Mouse (Mus musculus) lung, adult 2 months (tissue): ENCODE results near the gene Scgb2b27. TPM values are rescaled to one million over a fixed set of nuclear protein-coding genes. Genes with fewer than 3 reads are reported as not detected.
"Not testable (repeated sequence)": the region's sequence is repeated elsewhere in the genome, so short reads cannot be mapped to it uniquely, and the experiment has no call there.

ENCODE experiments used
- DNase-seq: peaks from one replicate; pipeline ENCODE4 v3.0.0; 2022
- H3K4me1 ChIP-seq: fragments of 200-500 bp; 2 replicates; pipeline ENCODE4 v1.6.1; 2011; ENCODE audit warnings: low read length; ENCODE audit not compliant: control insufficient read depth, insufficient read depth
- H3K4me3 ChIP-seq: fragments of 200-500 bp; replicated peaks from 2 replicates; pipeline ENCODE3; 2011; ENCODE audit warnings: low read depth, mild to moderate bottlenecking, control low read depth, low read length; ENCODE audit errors: extremely low read depth
- CTCF ChIP-seq: fragments of 200-500 bp; IDR thresholded peaks from 2 replicates; pipeline ENCODE4 v1.5.1; 2011; ENCODE audit warnings: mild to moderate bottlenecking, low read length, control low read depth; ENCODE audit not compliant: insufficient read depth
- POLR2A ChIP-seq: fragments of 200-500 bp; IDR thresholded peaks from 2 replicates; pipeline ENCODE4 v1.6.1; 2011; ENCODE audit warnings: low read depth, mild to moderate bottlenecking, control low read depth, low read length, borderline replicate concordance; ENCODE audit errors: extremely low read depth
- WGBS: fragments of 180-500 bp; shearing (Covaris S2); methylation state at CpG from one replicate; pipeline ENCODE4 v1.1.7; 2018; 5-methylcytosine and 5-hydroxymethylcytosine counted together
- polyA plus RNA-seq: library from polyadenylated mRNA; depleted of rRNA; stranded (reverse); fragments of >200 nt; gene quantifications from 2 replicates; pipeline ENCODE4 v1.2.3, GENCODE M21; 2012; rRNA removed

Scgb2b27 gene
- not detected in 2 replicates for polyA plus RNA-seq

DNA sequence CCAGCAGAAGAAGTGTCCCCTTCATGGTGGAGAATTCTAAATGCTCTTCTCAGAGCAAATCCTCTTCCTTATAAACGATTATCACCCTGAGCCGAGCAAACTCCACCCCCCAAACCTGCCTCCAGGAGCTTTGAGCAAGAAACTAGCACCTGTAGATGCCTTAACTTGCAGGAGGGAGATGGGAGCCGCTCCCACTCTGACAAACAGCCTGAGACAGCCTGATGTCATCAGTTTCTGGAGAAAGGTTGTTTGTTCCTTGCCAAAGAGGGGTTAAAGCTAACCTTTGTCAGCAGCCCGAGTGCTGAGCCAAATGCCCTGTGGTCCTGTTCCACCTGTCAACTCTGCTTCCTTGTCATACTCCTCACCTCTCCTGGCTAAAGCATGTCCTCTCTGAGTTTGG lies at the start of gene Scgb2b27:
Gene Scgb2b27 (minus strand): TSS at position 101 of the 400 bp plus-strand sequence.
- no peak within 1 kb of the TSS for H3K4me3 ChIP-seq
- DNase-seq, result no peak
- TF ChIP-seq POLR2A, result no peak
- TF ChIP-seq CTCF, result no peak
- WGBS, result 63% methylated on average over 4 of the region's 4 CpGs
- no peaks in the 10 kb centered on the region for H3K4me1 ChIP-seq

DNA sequence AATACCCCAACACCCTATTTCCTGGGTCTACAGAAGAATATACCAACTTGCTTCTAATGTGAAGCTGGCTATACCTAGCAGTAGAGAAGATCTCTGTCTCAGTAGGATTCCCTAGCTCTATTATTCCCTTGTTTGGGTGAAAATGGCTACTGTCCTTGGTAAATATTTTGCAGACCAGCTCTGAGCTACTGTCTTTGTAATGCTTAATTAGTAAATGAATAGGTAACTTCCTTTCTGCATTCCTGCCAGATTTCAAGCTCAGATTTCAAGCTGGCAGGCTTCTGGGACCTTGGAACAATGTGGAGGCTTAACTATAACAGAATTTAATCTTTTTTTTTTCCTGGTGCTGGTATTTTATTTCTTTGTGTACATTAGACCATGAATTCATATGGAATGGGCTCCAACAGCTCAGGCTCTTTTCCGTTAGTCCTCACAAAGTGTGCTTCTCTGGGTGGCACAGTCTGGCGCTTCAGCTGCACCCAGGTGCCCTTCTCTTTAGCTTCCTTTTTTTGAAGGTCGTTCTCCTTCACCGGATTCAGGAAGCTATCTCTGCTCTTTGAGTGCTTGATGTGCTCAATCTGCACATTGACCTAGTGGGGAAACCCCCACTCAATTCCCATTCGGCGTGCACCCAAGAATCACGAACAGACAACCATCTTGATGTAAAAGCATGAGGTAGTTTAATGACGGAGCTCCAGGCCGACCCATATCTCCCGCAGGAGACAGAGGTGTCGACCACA lies 22.5 kb upstream of the Scgb2b27 start:
- 84% methylated on average over 11 of the region's 11 CpGs for WGBS
- not testable (repeated sequence) for H3K4me1 ChIP-seq, H3K4me3 ChIP-seq, DNase-seq

DNA sequence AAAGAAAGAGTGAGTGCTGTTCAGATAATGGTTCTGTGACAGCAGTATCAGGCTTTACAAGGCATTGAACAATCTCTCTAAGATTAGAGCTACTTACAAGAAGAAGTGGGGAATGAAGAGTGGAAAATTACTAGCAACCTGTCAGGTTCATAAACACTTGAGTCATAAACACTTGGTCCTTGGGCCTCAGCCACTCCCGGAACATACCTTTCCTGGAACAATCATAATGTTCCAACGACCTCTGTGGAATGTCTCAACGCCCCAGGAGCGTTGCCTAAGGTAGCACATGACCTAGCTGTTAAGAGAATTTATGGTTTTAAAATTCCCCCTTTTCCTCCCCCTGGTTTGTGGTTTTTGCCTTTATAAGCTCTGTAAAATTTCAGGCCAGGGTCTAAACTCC lies 20.8 kb upstream of the Scgb2b27 start:
- DNase-seq, H3K4me1 ChIP-seq, H3K4me3 ChIP-seq: not testable (repeated sequence)
- WGBS, result 59% methylated on average over 4 of the region's 4 CpGs

DNA sequence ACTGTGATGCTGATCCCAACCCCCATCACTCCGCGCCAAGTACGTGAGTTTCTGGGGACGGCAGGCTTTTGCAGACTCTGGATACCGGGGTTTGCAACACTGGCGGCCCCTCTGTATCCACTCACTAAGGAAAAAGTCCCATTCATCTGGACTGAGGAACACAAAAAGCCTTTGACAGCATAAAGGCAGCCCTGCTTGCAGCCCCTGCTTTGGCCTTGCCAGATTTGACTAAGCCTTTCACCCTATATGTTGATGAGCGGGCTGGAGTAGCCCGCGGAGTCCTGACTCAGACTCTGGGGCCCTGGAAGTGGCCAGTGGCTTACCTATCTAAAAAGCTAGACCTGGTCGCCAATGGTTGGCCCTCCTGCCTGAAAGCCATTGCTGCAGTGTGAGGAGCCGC lies 16.3 kb upstream of the Scgb2b27 start:
- Histone ChIP-seq H3K4me3 (no peak overlapping the region), H3K4me1 (no peaks in the 10 kb centered on the region)
- WGBS, result 90% methylated on average over 11 of the region's 11 CpGs
- DNase-seq, result no peak
- TF ChIP-seq POLR2A (no peak), CTCF (no peak)

DNA sequence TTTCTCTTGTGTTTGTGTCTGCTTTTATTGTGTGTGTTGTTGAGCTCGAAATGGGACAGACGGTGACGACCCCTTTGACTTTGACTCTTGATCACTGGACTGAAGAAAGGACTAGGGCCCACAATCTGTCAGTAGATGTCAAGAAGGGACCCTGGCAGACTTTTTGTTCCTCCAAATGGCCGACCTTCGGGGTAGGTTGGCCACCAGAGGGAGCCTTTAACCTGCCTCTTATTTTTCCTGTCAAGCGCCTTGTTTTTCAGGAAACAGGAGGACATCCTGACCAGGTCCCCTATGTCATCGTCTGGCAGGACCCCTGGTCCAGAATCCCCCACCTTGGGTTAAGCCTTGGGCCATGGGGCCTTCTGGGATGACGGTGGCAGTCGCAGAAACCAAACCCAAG lies 13.5 kb upstream of the Scgb2b27 start:
- not testable (repeated sequence) for H3K4me1 ChIP-seq, H3K4me3 ChIP-seq, DNase-seq
- WGBS, result 81% methylated on average over 9 of the region's 9 CpGs

DNA sequence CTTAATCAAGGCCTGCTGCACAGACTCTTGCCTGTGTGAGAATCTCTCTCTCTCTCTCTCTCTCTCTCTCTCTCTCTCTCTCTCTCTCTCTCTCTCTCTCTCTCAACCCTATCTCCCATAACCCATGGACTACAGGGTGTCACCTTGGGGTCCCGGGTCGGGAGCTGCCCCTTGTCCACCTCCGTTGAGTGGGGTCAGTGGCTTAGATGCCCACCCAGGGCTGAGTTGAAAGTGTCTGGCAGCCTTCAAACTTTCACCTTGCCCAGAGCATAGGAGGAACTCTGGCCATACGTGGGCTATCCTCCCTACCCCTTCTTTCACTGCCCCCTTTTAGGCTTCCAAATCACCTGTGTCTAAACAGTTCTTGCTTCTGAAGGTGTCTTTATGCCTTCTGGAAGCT lies 11.9 kb upstream of the Scgb2b27 start:
- TF ChIP-seq POLR2A, result no peak
- TF ChIP-seq CTCF, result no peak
- H3K4me3 ChIP-seq, result no peak overlapping the region
- DNase-seq, result no peak
- WGBS, result 79% methylated on average over 4 of the region's 4 CpGs
- no peaks in the 10 kb centered on the region for H3K4me1 ChIP-seq

DNA sequence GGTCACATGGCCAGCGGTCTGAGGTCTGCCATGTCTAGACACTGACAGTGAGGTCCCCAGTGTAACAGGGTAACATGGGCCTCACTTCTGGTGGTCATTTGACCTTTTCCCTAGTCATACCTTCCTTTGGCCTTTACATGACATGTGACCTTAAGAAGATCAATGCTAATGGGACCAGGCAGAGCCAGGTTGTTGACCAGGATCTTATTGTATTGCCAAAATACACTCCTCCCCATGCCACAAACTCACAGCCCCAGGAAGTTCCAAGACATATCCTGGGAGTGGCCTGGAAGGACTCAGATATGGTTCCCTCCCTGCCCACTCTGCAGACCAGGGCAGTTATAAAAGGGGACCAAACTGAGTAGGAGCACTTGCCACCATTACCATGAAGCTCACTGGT lies 7.4 kb upstream of the Scgb2b27 start, which contains the start of gene Scgb1b27:
Gene Scgb1b27 (plus strand): TSS at position 301 of the 400 bp plus-strand sequence.
- H3K4me3 ChIP-seq, DNase-seq, H3K4me1 ChIP-seq: not testable (repeated sequence)
- WGBS, result 89% methylated on average over 1 of the region's 1 CpGs

DNA sequence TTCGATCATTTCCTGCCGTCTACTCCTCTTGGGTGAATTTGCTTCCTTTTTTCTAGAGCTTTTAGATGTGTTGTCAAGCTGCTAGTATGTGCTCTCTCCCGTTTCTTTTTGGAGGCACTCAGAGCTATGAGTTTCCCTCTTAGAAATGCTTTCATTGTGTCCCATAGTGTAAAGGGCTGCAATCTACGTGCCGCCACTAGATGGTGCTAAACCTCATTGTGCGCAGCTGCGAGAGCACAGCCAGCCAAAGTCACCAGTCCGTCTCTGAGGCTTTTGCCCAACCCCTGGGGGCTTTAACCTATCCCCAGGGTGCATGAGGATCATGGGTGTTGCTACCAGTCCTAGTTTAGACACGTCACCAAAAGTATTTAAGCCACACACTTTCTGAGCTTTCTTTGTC lies 31.5 kb downstream of the Scgb2b27 start:
- peak; percentile 61 for TF ChIP-seq CTCF
- 20% methylated on average over 8 of the region's 9 CpGs for WGBS
- peak; percentile 21 for DNase-seq
- not testable (repeated sequence) for H3K4me1 ChIP-seq, H3K4me3 ChIP-seq

Other genes with a start within 250 kb of the Scgb2b27 start
- gene Scgb2b26, start 68.9 kb downstream of the Scgb2b27 start, polyA plus RNA-seq, result not detected in 2 replicates
- not detected in 2 replicates for gene Scgb1b27, start 7.5 kb upstream of the Scgb2b27 start, polyA plus RNA-seq
- not detected in 2 replicates for gene Scgb1b30, start 81.5 kb upstream of the Scgb2b27 start, polyA plus RNA-seq
- gene Wtip, start 119.3 kb upstream of the Scgb2b27 start, polyA plus RNA-seq, result 41.1 and 41.2 TPM in 2 replicates
- gene Uba2, start 155.7 kb upstream of the Scgb2b27 start, polyA plus RNA-seq, result 23.9 and 42.1 TPM in 2 replicates
- gene Pdcd2l, start 182.7 kb upstream of the Scgb2b27 start, polyA plus RNA-seq, result 19.1 and 23.7 TPM in 2 replicates
- 164 and 199 TPM in 2 replicates for gene Gpi1, start 216.4 kb upstream of the Scgb2b27 start, polyA plus RNA-seq
- not detected in 2 replicates for gene Gm6096, start 237.1 kb upstream of the Scgb2b27 start, polyA plus RNA-seq